Mouse (Mus musculus) hindlimb bud, embryonic 11.5 days (tissue): ENCODE measurements at regions not wholly inside any gene's neighbourhood (a gene's known extent, or its start where the extent isn't known, plus 50 kb on each side); places are given as distances from the start of the nearest gene placed in this dataset.
A peak's percentile ranks its signal among the peaks of the same experiment; 100 is the strongest.

Experiments
- DNase-seq: peaks from one replicate; pipeline ENCODE4 v3.0.0-alpha.2; 2012; ENCODE audit warnings: low read depth, low spot score; ENCODE audit errors: extremely low spot score

- DNase-seq, result no peak
Observed at GRCm38 (mm10) chr9:62590407-62591195, 53.8 kb upstream of the Coro2b start.

- no peak for DNase-seq
Observed at GRCm38 (mm10) chr9:62591196-62591485, 54.3 kb upstream of the Coro2b start.

GRCm38 (mm10) chr9:62598056-62598455 is 61.2 kb upstream of the Coro2b start:
- DNase-seq, result no peak

- no peak for DNase-seq
Observed at GRCm38 (mm10) chr9:62598956-62599355, 62.1 kb upstream of the Coro2b start.

GRCm38 (mm10) chr9:62610526-62610925 is 67.1 kb upstream of the Itga11 start:
- DNase-seq, result no peak

- DNase-seq, result no peak
Observed at GRCm38 (mm10) chr9:62611452-62611851, 66.2 kb upstream of the Itga11 start.

- DNase-seq, result no peak
Observed at GRCm38 (mm10) chr9:62613053-62613452, 64.6 kb upstream of the Itga11 start.

- DNase-seq, result no peak
Observed at GRCm38 (mm10) chr9:62613806-62614205, 63.8 kb upstream of the Itga11 start.

GRCm38 (mm10) chr9:62614950-62615349 is 62.7 kb upstream of the Itga11 start:
- DNase-seq, result no peak

GRCm38 (mm10) chr9:62615799-62616198 is 61.8 kb upstream of the Itga11 start:
- no peak for DNase-seq

- DNase-seq, result no peak
Observed at GRCm38 (mm10) chr9:62618994-62619393, 58.6 kb upstream of the Itga11 start.

GRCm38 (mm10) chr9:62620901-62621445 is 56.7 kb upstream of the Itga11 start:
- no peak for DNase-seq

GRCm38 (mm10) chr9:62622106-62622505 is 55.5 kb upstream of the Itga11 start:
- peak; percentile 8 for DNase-seq

- DNase-seq, result no peak
Observed at GRCm38 (mm10) chr9:62624562-62625044, 53.0 kb upstream of the Itga11 start.

GRCm38 (mm10) chr9:62627071-62628000 is 50.3 kb upstream of the Itga11 start:
- no peak for DNase-seq
